ENCODE assay signal across 8 mouse cellular contexts in the genomic region with DNA sequence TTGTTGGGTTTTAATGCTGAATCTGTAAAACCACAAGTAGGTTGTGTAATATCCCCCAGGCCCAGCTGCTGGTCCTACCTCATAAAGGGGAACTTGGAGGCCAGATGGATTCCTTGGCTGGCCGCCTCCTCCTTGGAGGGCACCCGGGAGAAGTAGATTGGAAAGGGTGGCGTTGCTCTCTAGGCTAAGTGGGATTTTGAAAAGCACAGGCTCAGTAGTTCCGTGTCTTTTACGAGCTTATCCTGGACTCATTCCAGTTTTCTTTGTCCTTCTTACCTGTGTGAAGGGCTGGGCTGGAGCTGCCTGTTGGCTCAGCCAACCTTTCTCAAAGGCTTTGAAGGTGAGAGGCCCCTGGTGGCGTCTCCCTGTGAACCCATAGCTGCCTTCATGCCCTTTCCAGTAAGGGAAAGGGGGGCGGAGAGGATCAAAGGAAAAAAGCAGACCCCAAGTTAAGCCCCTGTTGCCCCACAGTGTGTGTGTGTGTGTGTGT. TPM values are rescaled to one million over a fixed set of nuclear protein-coding genes. Genes with fewer than 3 reads are reported as not detected.
A peak's percentile ranks its signal among the peaks of the same experiment; 100 is the strongest.
DNase-seq lines count a peak whose midpoint lies in the region; ATAC-seq and TF ChIP-seq lines count a peak whose summit lies in the region.

No protein-coding gene starts in this region.

- peak; percentile 49 for DNase-seq in adrenal gland, adult 2 months
- no peak for DNase-seq in adrenal gland, adult 18-20 months (ENCODE audit: low spot score in 2 of 2)
- DNase-seq in urinary bladder, postnatal 4 days (ENCODE audit: low spot score in 2 of 2), result peak; percentile 57 to 67

- 0 out of 2 replicates have a peak overlapping the region, but pooled peaks have one; percentile 1 for H3K9ac ChIP-seq in intestine, embryonic 15.5 days
- no peak overlapping the region for H3K9ac ChIP-seq in limb, embryonic 13.5 days
- peak overlapping the region; percentile 42; the same call in 1 of the 2 replicates for H3K9ac ChIP-seq in midbrain, embryonic 15.5 days

- TF ChIP-seq CTCF in cortical plate, adult 2 months (IDR thresholded peaks at IDR 0.05; ENCODE audit: extremely low read depth, insufficient read depth, low read length), result no peak

- peak overlapping the region; percentile 60 for H3K4me3 ChIP-seq in cortical plate, adult 2 months (ENCODE audit: insufficient read depth, low read length)
- peak overlapping the region; percentile 46; the same call in 1 of the 2 replicates for H3K4me3 ChIP-seq in intestine, embryonic 15.5 days (replicated peaks)
- peak overlapping the region; percentile 70 for H3K4me3 ChIP-seq in limb, embryonic 13.5 days
- no peak overlapping the region; the same call in 1 of the 2 replicates for H3K4me3 ChIP-seq in midbrain, embryonic 15.5 days

- no peaks in the 10 kb centered on the region for H3K36me3 ChIP-seq in intestine, embryonic 15.5 days
- H3K36me3 ChIP-seq in limb, embryonic 13.5 days, result peaks cover 4% of the 10 kb centered on the region; the same call in 1 of the 2 replicates
- H3K36me3 ChIP-seq in midbrain, embryonic 15.5 days (replicated peaks), result no peaks in the 10 kb centered on the region

- 15% methylated on average over 7 of the region's 7 CpGs for WGBS in intestine, embryonic 15.5 days
- 12% methylated on average over 7 of the region's 7 CpGs for whole genome bisulfite sequencing in limb, embryonic 13.5 days
- WGBS in midbrain, embryonic 15.5 days, result 38% methylated on average over 7 of the region's 7 CpGs

- TF ChIP-seq POLR2A in cortical plate, adult 2 months (IDR thresholded peaks at IDR 0.05; ENCODE audit: extremely low read depth, insufficient read depth, low read length), result no peak

- no peaks in the 10 kb centered on the region for H3K27me3 ChIP-seq in intestine, embryonic 15.5 days (replicated peaks)
- H3K27me3 ChIP-seq in limb, embryonic 13.5 days, result no peaks in the 10 kb centered on the region
- no peaks in the 10 kb centered on the region for H3K27me3 ChIP-seq in midbrain, embryonic 15.5 days (replicated peaks)

- peak; percentile 74 for ATAC-seq in granulocyte monocyte progenitor cell, adult 5-6 weeks (replicated peaks; ENCODE audit: poor library complexity, severe bottlenecking)
- ATAC-seq in intestine, embryonic 15.5 days, result peak; percentile 52
- ATAC-seq in limb, embryonic 13.5 days (ENCODE audit: low FRiP score, low read depth), result peak; percentile 79
- peak; percentile 21 for ATAC-seq in midbrain, embryonic 15.5 days (replicated peaks)

- H3K4me2 ChIP-seq in intestine, embryonic 15.5 days (replicated peaks), result peak overlapping the region; percentile 73
- H3K4me2 ChIP-seq in limb, embryonic 13.5 days (replicated peaks), result peak overlapping the region; percentile 85
- peak overlapping the region; percentile 58 for H3K4me2 ChIP-seq in midbrain, embryonic 15.5 days

- H3K27ac ChIP-seq in cortical plate, adult 2 months (ENCODE audit: insufficient read depth, low read length), result peak overlapping the region; percentile 83
- peak overlapping the region; percentile 95 for H3K27ac ChIP-seq in intestine, embryonic 15.5 days
- H3K27ac ChIP-seq in limb, embryonic 13.5 days, result peak overlapping the region; percentile 99
- H3K27ac ChIP-seq in midbrain, embryonic 15.5 days, result peak overlapping the region; percentile 82

- peaks cover 6% of the 10 kb centered on the region for H3K4me1 ChIP-seq in cortical plate, adult 2 months (ENCODE audit: control insufficient read depth, insufficient read depth, low read length)
- H3K4me1 ChIP-seq in intestine, embryonic 15.5 days (replicated peaks), result peaks cover 32% of the 10 kb centered on the region
- H3K4me1 ChIP-seq in limb, embryonic 13.5 days, result peaks cover 74% of the 10 kb centered on the region
- H3K4me1 ChIP-seq in midbrain, embryonic 15.5 days, result peaks cover 25% of the 10 kb centered on the region

- no peaks in the 10 kb centered on the region for H3K9me3 ChIP-seq in intestine, embryonic 15.5 days
- no peaks in the 10 kb centered on the region for H3K9me3 ChIP-seq in limb, embryonic 13.5 days
- H3K9me3 ChIP-seq in midbrain, embryonic 15.5 days, result no peaks in the 10 kb centered on the region

RNA-seq across cellular contexts. Expression of gene Naa20, which starts 42.4 kb away (rescaled TPM):
- total RNA-seq in adrenal gland, adult 2 months (2021), result 10 to 100 TPM; 47.3 to 64.1 TPM
- 9.0 and 14.0 TPM in 2 replicates for polyA plus RNA-seq in adrenal gland, adult 2 months (2012; rRNA removed)
- 10 to 100 TPM; 50.6 to 59.5 TPM for total RNA-seq in adrenal gland, adult 18-20 months (2021)
- 75.5 and 78.1 TPM in 2 replicates for polyA plus RNA-seq in cortical plate, adult 2 months (2012; rRNA removed)
- total RNA-seq in granulocyte monocyte progenitor cell, adult 5-6 weeks (2014; fragmentation: Nextera tagmentation), result 79.6 and 85.0 TPM in 2 replicates
- 82.3 and 102 TPM in 2 replicates for total RNA-seq in granulocyte monocyte progenitor cell, adult 5-6 weeks (2017)
- polyA plus RNA-seq in intestine, embryonic 15.5 days (2015; fragmentation: Nextera tagmentation; extraction: Ambion mirVana), result 145 and 157 TPM in 2 replicates
- 163 and 165 TPM in 2 replicates for polyA plus RNA-seq in limb, embryonic 13.5 days (2015; fragmentation: Nextera tagmentation; extraction: Ambion mirVana)
- 116 and 120 TPM in 2 replicates for polyA plus RNA-seq in midbrain, embryonic 15.5 days (2015; fragmentation: Nextera tagmentation; extraction: Ambion mirVana)

Comparison
In these comparisons a context has a peak if more than half of its experiments do, and no peak if none do; other contexts are left out.
1. DNase-seq: peak in adrenal gland, adult 2 months (single experiment) and urinary bladder, postnatal 4 days (2 of 2); none in adrenal gland, adult 18-20 months (0 of 2).
2. ATAC-seq: peak in every context shown above with its lines; median percentile 79 in limb, embryonic 13.5 days; 74 in granulocyte monocyte progenitor cell, adult 5-6 weeks; 52 in intestine, embryonic 15.5 days; 21 in midbrain, embryonic 15.5 days.
3. Peak in every context shown above with its lines, with median percentiles within 50 percentile points of each other: H3K27ac ChIP-seq and H3K4me2 ChIP-seq.